Mouse (Mus musculus) left cerebral cortex, adult 8-10 months (tissue): ENCODE data around the gene Brf1. TPM values are rescaled to one million over a fixed set of nuclear protein-coding genes. Genes with fewer than 3 reads are reported as not detected.

Experiments used
- microRNA-seq, 2 experiments: library from miRNA; unstranded; fragments of <30 nt; microRNA quantifications; one replicate each; pipeline ENCODE4 v1.2.0; 2022
- total RNA-seq, 4 experiments: library from RNA; stranded (reverse); gene quantifications; 2 replicates each; pipeline ENCODE4 v1.2.4; 2022

Brf1 gene
- total RNA-seq, 4 experiments from 2014 or later, result 46.0 to 56.9 (median 48.2) TPM

Small RNA genes lying within 50 kb of the gene (microRNA-seq; reads per million reads assigned to microRNA genes)
- gene Mir6941, result 0.66 to 1.1 reads per million in 2 experiments

Other genes with a start within 250 kb of the Brf1 start
- 10 to 100 TPM in 3 of 4 experiments, 1 to 10 TPM in 1; 10.0 to 22.8 (median 16.5) TPM for gene Pld4, start 240.0 kb downstream of the Brf1 start, total RNA-seq
- 1 to 10 TPM; 7.5 to 9.3 (median 8.1) TPM for gene Ahnak2, start 198.0 kb downstream of the Brf1 start, total RNA-seq
- 10 to 100 TPM; 15.1 to 16.5 (median 16.1) TPM for gene Clba1, start 191.8 kb downstream of the Brf1 start, total RNA-seq
- gene Cdca4, start 171.3 kb downstream of the Brf1 start, total RNA-seq, result 10 to 100 TPM in 3 of 4 experiments, 1 to 10 TPM in 1; 9.5 to 12.3 (median 10.2) TPM
- gene Gpr132, start 132.5 kb downstream of the Brf1 start, total RNA-seq, result under 1 TPM in 3 of 4 experiments, not detected in 1; 0.14 to 0.23 (median 0.15) TPM
- gene Jag2, start 70.9 kb downstream of the Brf1 start, total RNA-seq, result 10 to 100 TPM; 48.1 to 69.9 (median 58.9) TPM
- gene Nudt14, start 58.6 kb downstream of the Brf1 start, total RNA-seq, result 10 to 100 TPM in 3 of 4 experiments, 1 to 10 TPM in 1; 9.8 to 17.1 (median 11.8) TPM
- 10 to 100 TPM; 64.2 to 73.5 (median 68.7) TPM for gene Btbd6, start 24.2 kb downstream of the Brf1 start, total RNA-seq
- 100 to 1,000 TPM in 2 of 4 experiments, 10 to 100 TPM in 2; 90.4 to 105 (median 97.5) TPM for gene Pacs2, start 13.8 kb upstream of the Brf1 start, total RNA-seq
- gene Tex22, start 73.8 kb upstream of the Brf1 start, total RNA-seq, result 1 to 10 TPM in 2 of 4 experiments, under 1 TPM in 2; 0.30 to 1.5 (median 0.96) TPM
- gene Mta1, start 97.6 kb upstream of the Brf1 start, total RNA-seq, result 10 to 100 TPM; 70.5 to 74.5 (median 71.6) TPM
- gene Crip2, start 139.5 kb upstream of the Brf1 start, total RNA-seq, result 100 to 1,000 TPM; 142 to 161 (median 148) TPM
- gene Crip1, start 145.6 kb upstream of the Brf1 start, total RNA-seq, result 10 to 100 TPM; 12.4 to 18.7 (median 16.3) TPM
- gene Tedc1, start 155.7 kb upstream of the Brf1 start, total RNA-seq, result 1 to 10 TPM; 1.0 to 2.1 (median 1.6) TPM
- 10 to 100 TPM; 21.4 to 23.8 (median 23.1) TPM for gene Tmem121, start 185.2 kb upstream of the Brf1 start, total RNA-seq